23 mouse cellular contexts compared by ENCODE assay signal in genomic region chr7:73165521-73165920, GRCm38 (mm10).
"Had no signal": no experiment of that assay in that cellular context is flagged by ENCODE, and none has a peak within 500 bp of the region (broad histone marks: within the 10 kb centered on the region; RNA-seq: fewer than 3 reads in every experiment).

No protein-coding gene starts in this region.

- H3K27me3 ChIP-seq: hindbrain, embryonic 13.5 days; hindbrain, embryonic 15.5 days; kidney, embryonic 15.5 days; limb, embryonic 13.5 days; limb, embryonic 15.5 days; liver, embryonic 12.5 days had no signal

- H3K4me3 ChIP-seq: gastrocnemius, adult 2 months; heart, embryonic 12.5 days; hindbrain, embryonic 13.5 days; hindbrain, embryonic 15.5 days; kidney, embryonic 15.5 days; limb, embryonic 13.5 days; limb, embryonic 15.5 days; liver, embryonic 12.5 days had no signal

- ATAC-seq: hindbrain, postnatal 0 days; intestine, embryonic 16.5 days; liver, embryonic 12.5 days had no signal

- H3K9ac ChIP-seq: heart, embryonic 12.5 days; hindbrain, embryonic 13.5 days; hindbrain, embryonic 15.5 days; kidney, embryonic 15.5 days; limb, embryonic 13.5 days; limb, embryonic 15.5 days; liver, embryonic 12.5 days; liver, embryonic 14.5 days had no signal

- H3K9me3 ChIP-seq: heart, embryonic 12.5 days; hindbrain, embryonic 13.5 days; hindbrain, embryonic 15.5 days; kidney, embryonic 15.5 days; limb, embryonic 13.5 days; limb, embryonic 15.5 days; liver, embryonic 12.5 days had no signal

- H3K4me1 ChIP-seq: heart, embryonic 12.5 days; limb, embryonic 15.5 days; liver, embryonic 12.5 days had no signal

- H3K4me2 ChIP-seq: heart, embryonic 12.5 days; hindbrain, embryonic 13.5 days; hindbrain, embryonic 15.5 days; kidney, embryonic 15.5 days; limb, embryonic 13.5 days; limb, embryonic 15.5 days; liver, embryonic 12.5 days had no signal

- H3K27ac ChIP-seq: gastrocnemius, adult 2 months; hindbrain, embryonic 13.5 days; hindbrain, embryonic 15.5 days; hindbrain, postnatal 0 days; kidney, embryonic 15.5 days; kidney, postnatal 0 days; limb, embryonic 13.5 days; limb, embryonic 15.5 days; liver, embryonic 12.5 days; liver, embryonic 14.5 days had no signal

- DNase-seq: gastrocnemius, adult 2 months; gastrocnemius, postnatal 10 days; gastrocnemius, postnatal 36 days; heart, adult 18-20 months; heart, postnatal 14 days; heart, postnatal 36 days; kidney, adult 11 months; kidney, postnatal 14 days; kidney, postnatal 36 days; layer of hippocampus, adult 9-11 months; layer of hippocampus, postnatal 36 days; lung, adult 18-20 months had no signal

- H3K36me3 ChIP-seq: heart, embryonic 12.5 days; hindbrain, embryonic 13.5 days; hindbrain, embryonic 15.5 days; kidney, embryonic 15.5 days; limb, embryonic 13.5 days; limb, embryonic 15.5 days; liver, embryonic 12.5 days had no signal
